Mouse (Mus musculus): ENCODE data around the gene AC124502.3. TPM values are rescaled to one million over a fixed set of nuclear protein-coding genes. Genes with fewer than 3 reads are reported as not detected.
A peak's percentile ranks its signal among the peaks of the same experiment; 100 is the strongest.

The AC124502.3 gene
- polyA plus RNA-seq, 1 experiment from 2014 or later = 1.1 TPM

GRCm38 (mm10) chr19:5068570-5069234 is 30.0 kb downstream of the AC124502.3 start:
- peak overlapping the region; percentile 52 for H3K4me3 ChIP-seq (ENCODE audit: low read depth, low read length)
- WGBS = 30% methylated on average over 21 of the region's 21 CpGs
- peak overlapping the region; percentile 77 for H3K4me2 ChIP-seq (ENCODE audit: low read length)
- H3K27ac ChIP-seq (ENCODE audit: low read depth) = peak overlapping the region; percentile 92; the same call in 1 of the 2 replicates
- peaks cover 44% of the 10 kb centered on the region for H3K4me1 ChIP-seq (replicated peaks; ENCODE audit: control insufficient read depth, insufficient read depth, low read length)
- ATAC-seq (replicated peaks; ENCODE audit: low FRiP score, low TSS enrichment, low read depth) (no peak), DNase-seq (ENCODE audit: low spot score) (no peak)
- H3K9me3 ChIP-seq (ENCODE audit: control insufficient read depth, low read length) = no peaks in the 10 kb centered on the region
- peak overlapping the region; percentile 58 for H3K9ac ChIP-seq (ENCODE audit: low read length)
- H3K27me3 ChIP-seq (replicated peaks; ENCODE audit: control insufficient read depth, insufficient read depth, low read length) = no peaks in the 10 kb centered on the region; the same call in 1 of the 2 replicates
- H3K36me3 ChIP-seq (ENCODE audit: control insufficient read depth, insufficient read depth, low read length) = no peaks in the 10 kb centered on the region

DNA sequence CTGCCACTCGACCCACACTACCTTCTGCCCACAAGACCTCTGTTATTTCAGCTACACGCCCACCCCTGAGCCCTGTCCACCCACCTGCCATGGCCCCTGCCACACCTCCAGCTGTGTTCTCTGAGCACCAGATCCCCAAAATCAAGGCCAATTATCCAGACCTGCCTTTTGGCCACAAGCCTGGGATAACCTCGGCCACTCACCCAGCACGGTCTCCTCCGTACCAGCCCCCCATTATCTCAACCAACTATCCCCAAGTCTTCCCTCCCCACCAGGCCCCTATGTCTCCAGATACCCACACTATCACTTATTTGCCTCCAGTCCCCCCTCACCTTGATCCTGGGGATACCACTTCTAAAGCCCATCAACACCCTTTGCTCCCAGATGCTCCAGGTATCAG is 30.8 kb downstream of the AC124502.3 start:
- WGBS = 79% methylated on average over 5 of the region's 5 CpGs
- H3K27ac ChIP-seq (ENCODE audit: low read depth) = peak overlapping the region; percentile 86; the same call in 1 of the 2 replicates
- peaks cover 44% of the 10 kb centered on the region for H3K4me1 ChIP-seq (replicated peaks; ENCODE audit: control insufficient read depth, insufficient read depth, low read length)
- peak overlapping the region; percentile 77 for H3K4me2 ChIP-seq (ENCODE audit: low read length)
- H3K4me3 ChIP-seq (ENCODE audit: low read depth, low read length) = peak overlapping the region; percentile 52
- H3K9me3 ChIP-seq (ENCODE audit: control insufficient read depth, low read length) = no peaks in the 10 kb centered on the region
- DNase-seq (ENCODE audit: low spot score) (no peak), ATAC-seq (replicated peaks; ENCODE audit: low FRiP score, low TSS enrichment, low read depth) (no peak)
- H3K36me3 ChIP-seq (ENCODE audit: control insufficient read depth, insufficient read depth, low read length) = no peaks in the 10 kb centered on the region
- H3K9ac ChIP-seq (ENCODE audit: low read length) = peak overlapping the region; percentile 58; the same call in 1 of the 2 replicates
- H3K27me3 ChIP-seq (replicated peaks; ENCODE audit: control insufficient read depth, insufficient read depth, low read length) = no peaks in the 10 kb centered on the region; the same call in 1 of the 2 replicates

- H3K4me3 ChIP-seq (ENCODE audit: low read depth, low read length) = peak overlapping the region; percentile 52
- H3K9ac ChIP-seq (ENCODE audit: low read length) = peak overlapping the region; percentile 17; the same call in 1 of the 2 replicates
- 60% methylated on average over 7 of the region's 7 CpGs for WGBS
- ATAC-seq (replicated peaks; ENCODE audit: low FRiP score, low TSS enrichment, low read depth) = no peak
- H3K4me1 ChIP-seq (replicated peaks; ENCODE audit: control insufficient read depth, insufficient read depth, low read length) = peaks cover 40% of the 10 kb centered on the region
- H3K9me3 ChIP-seq (ENCODE audit: control insufficient read depth, low read length) = no peaks in the 10 kb centered on the region
- no peaks in the 10 kb centered on the region; the same call in 1 of the 2 replicates for H3K27me3 ChIP-seq (replicated peaks; ENCODE audit: control insufficient read depth, insufficient read depth, low read length)
- H3K36me3 ChIP-seq (ENCODE audit: control insufficient read depth, insufficient read depth, low read length) = no peaks in the 10 kb centered on the region
- peak overlapping the region; percentile 77 for H3K4me2 ChIP-seq (ENCODE audit: low read length)
- DNase-seq (ENCODE audit: low spot score) = no peak
- H3K27ac ChIP-seq (ENCODE audit: low read depth) = peak overlapping the region; percentile 86; the same call in 1 of the 2 replicates
These were observed 31.3 kb downstream of the AC124502.3 start for GRCm38 (mm10) chr19:5069978-5070377.

DNA sequence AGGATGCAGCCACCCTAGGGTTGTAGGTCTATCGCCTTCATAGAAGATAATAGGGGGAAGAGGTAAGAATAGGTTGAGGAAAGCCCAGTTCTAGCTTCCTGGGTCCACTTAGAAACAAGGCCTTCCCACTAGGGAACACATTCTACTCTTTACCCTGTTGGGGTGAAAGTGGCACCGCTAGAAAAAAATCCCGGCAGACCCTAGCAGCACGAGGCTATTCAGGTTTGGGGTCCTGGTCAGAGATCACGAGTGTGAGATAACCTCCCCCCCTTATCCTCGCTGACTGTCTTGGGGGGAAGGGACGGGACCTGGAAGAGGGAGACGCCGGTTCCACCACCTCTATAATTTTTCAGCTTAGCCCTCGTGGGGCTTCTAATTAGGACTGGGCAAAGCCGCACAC is 32.4 kb downstream of the AC124502.3 start:
- peaks cover 31% of the 10 kb centered on the region for H3K4me1 ChIP-seq (replicated peaks; ENCODE audit: control insufficient read depth, insufficient read depth, low read length)
- 10% methylated on average over 11 of the region's 11 CpGs for WGBS
- DNase-seq (ENCODE audit: low spot score) (no peak), ATAC-seq (replicated peaks; ENCODE audit: low FRiP score, low TSS enrichment, low read depth) (no peak)
- peak overlapping the region; percentile 86 for H3K27ac ChIP-seq (ENCODE audit: low read depth)
- peak overlapping the region; percentile 77 for H3K4me2 ChIP-seq (ENCODE audit: low read length)
- peak overlapping the region; percentile 46 for H3K9ac ChIP-seq (ENCODE audit: low read length)
- no peaks in the 10 kb centered on the region; the same call in 1 of the 2 replicates for H3K27me3 ChIP-seq (replicated peaks; ENCODE audit: control insufficient read depth, insufficient read depth, low read length)
- H3K9me3 ChIP-seq (ENCODE audit: control insufficient read depth, low read length) = no peaks in the 10 kb centered on the region
- no peaks in the 10 kb centered on the region for H3K36me3 ChIP-seq (ENCODE audit: control insufficient read depth, insufficient read depth, low read length)
- peak overlapping the region; percentile 52 for H3K4me3 ChIP-seq (ENCODE audit: low read depth, low read length)

DNA sequence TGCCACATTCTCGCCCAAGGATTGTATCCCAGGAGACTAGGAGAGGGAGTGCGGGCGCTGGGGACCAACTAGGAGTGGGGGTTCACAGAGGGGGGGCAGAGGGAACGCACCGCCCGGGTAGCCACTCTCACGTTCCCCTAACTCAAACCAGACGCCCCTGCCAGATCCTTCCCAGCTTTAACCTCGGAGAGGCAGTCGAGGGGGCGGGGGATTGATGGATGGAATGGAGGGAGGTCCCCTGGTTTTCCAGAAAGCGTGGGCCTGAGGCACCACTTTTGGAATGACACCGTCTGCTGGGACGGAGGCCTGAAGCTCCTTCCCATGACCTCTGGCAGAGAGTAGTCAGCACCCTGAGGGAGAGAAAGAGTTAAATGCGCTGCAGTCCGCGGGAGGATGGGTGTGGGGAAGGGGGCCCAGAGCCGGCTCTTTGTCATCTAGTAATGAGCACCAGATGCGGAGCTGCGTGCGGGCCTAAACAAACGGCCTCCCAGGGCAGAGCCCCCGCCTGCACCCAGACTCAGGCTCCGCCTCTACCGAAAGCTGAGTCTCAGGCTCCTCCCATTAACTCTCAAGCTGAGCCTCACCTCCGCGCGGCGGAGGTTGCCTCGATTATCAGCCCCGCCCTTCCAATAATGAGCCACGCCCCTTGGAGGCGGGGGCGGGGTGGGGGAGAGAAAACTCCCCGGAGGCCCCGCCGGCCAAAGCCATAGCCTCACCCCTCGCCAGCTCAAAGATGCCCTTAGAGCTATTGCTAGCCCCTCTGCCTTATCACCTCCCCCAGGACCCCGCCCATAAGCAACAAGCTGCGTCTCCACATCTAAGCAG is 33.1 kb downstream of the AC124502.3 start:
- Histone ChIP-seq H3K4me2 (ENCODE audit: low read length) (peak overlapping the region; percentile 77), H3K9ac (ENCODE audit: low read length) (peak overlapping the region; percentile 46), H3K27me3 (replicated peaks; ENCODE audit: control insufficient read depth, insufficient read depth, low read length) (no peaks in the 10 kb centered on the region; the same call in 1 of the 2 replicates), H3K27ac (ENCODE audit: low read depth) (peak overlapping the region; percentile 86), H3K9me3 (ENCODE audit: control insufficient read depth, low read length) (no peaks in the 10 kb centered on the region), H3K36me3 (ENCODE audit: control insufficient read depth, insufficient read depth, low read length) (no peaks in the 10 kb centered on the region), H3K4me3 (ENCODE audit: low read depth, low read length) (peak overlapping the region; percentile 52), H3K4me1 (replicated peaks; ENCODE audit: control insufficient read depth, insufficient read depth, low read length) (peaks cover 29% of the 10 kb centered on the region)
- peak; percentile 86 for ATAC-seq (replicated peaks; ENCODE audit: low FRiP score, low TSS enrichment, low read depth)
- 1% methylated on average over 40 of the region's 40 CpGs for WGBS
- DNase-seq (ENCODE audit: low spot score) = peak; percentile 86

DNA sequence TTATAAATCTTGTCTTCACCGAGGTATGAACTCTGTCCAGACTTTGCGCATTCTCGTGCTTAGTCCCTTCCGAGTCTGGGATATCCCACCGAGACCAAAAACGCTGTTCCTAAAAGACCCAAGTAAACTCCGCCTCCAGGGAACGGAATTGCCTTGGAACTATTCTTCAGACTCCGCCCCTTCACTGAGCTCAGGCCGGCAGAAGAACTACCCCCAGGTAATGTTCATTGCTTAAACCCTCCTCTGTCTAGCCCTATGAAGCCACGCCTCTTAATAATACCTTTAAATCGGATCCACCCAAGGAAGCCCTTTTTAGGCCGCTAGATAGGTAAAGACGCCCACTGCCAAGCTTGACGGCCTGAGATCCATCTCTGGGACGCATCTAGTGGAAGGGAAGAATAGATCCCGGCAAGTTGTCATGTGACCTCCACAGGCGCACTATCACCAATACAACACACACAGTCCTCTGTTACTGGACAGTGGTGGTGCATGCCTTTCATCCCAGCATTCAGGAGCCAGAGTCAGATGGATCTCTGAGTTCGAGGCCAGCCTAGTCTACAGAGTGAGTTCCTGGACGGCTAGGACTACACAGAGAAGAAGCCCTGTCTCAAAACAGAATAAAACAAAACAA is 33.8 kb downstream of the AC124502.3 start:
- Histone ChIP-seq H3K27ac (ENCODE audit: low read depth) (peak overlapping the region; percentile 86), H3K9me3 (ENCODE audit: control insufficient read depth, low read length) (no peaks in the 10 kb centered on the region), H3K36me3 (ENCODE audit: control insufficient read depth, insufficient read depth, low read length) (no peaks in the 10 kb centered on the region), H3K4me1 (replicated peaks; ENCODE audit: control insufficient read depth, insufficient read depth, low read length) (peaks cover 21% of the 10 kb centered on the region), H3K27me3 (replicated peaks; ENCODE audit: control insufficient read depth, insufficient read depth, low read length) (no peaks in the 10 kb centered on the region; the same call in 1 of the 2 replicates), H3K4me2 (ENCODE audit: low read length) (peak overlapping the region; percentile 77), H3K4me3 (ENCODE audit: low read depth, low read length) (peak overlapping the region; percentile 52), H3K9ac (ENCODE audit: low read length) (peak overlapping the region; percentile 27; the same call in 1 of the 2 replicates)
- ATAC-seq (replicated peaks; ENCODE audit: low FRiP score, low TSS enrichment, low read depth) = peak; percentile 24; the same call in 1 of the 2 replicates
- 2% methylated on average over 20 of the region's 20 CpGs for WGBS
- no peak for DNase-seq (ENCODE audit: low spot score)

GRCm38 (mm10) chr19:5073028-5073427 is 34.3 kb downstream of the AC124502.3 start:
- ATAC-seq (replicated peaks; ENCODE audit: low FRiP score, low TSS enrichment, low read depth) = no peak
- Histone ChIP-seq H3K9me3 (ENCODE audit: control insufficient read depth, low read length) (no peaks in the 10 kb centered on the region), H3K4me2 (ENCODE audit: low read length) (peak overlapping the region; percentile 77), H3K4me3 (ENCODE audit: low read depth, low read length) (peak overlapping the region; percentile 52), H3K36me3 (ENCODE audit: control insufficient read depth, insufficient read depth, low read length) (no peaks in the 10 kb centered on the region), H3K27ac (ENCODE audit: low read depth) (peak overlapping the region; percentile 86; the same call in 1 of the 2 replicates), H3K27me3 (replicated peaks; ENCODE audit: control insufficient read depth, insufficient read depth, low read length) (no peaks in the 10 kb centered on the region; the same call in 1 of the 2 replicates), H3K4me1 (replicated peaks; ENCODE audit: control insufficient read depth, insufficient read depth, low read length) (peaks cover 19% of the 10 kb centered on the region), H3K9ac (ENCODE audit: low read length) (no peak overlapping the region)
- peak; percentile 83 for DNase-seq (ENCODE audit: low spot score)
- WGBS = 1% methylated on average over 15 of the region's 15 CpGs

- 25% methylated on average over 5 of the region's 5 CpGs for WGBS
- H3K27ac ChIP-seq (ENCODE audit: low read depth) = no peak overlapping the region
- no peaks in the 10 kb centered on the region for H3K36me3 ChIP-seq (ENCODE audit: control insufficient read depth, insufficient read depth, low read length)
- H3K9me3 ChIP-seq (ENCODE audit: control insufficient read depth, low read length) = no peaks in the 10 kb centered on the region
- no peak overlapping the region for H3K9ac ChIP-seq (ENCODE audit: low read length)
- no peaks in the 10 kb centered on the region; the same call in 1 of the 2 replicates for H3K27me3 ChIP-seq (replicated peaks; ENCODE audit: control insufficient read depth, insufficient read depth, low read length)
- ATAC-seq (replicated peaks; ENCODE audit: low FRiP score, low TSS enrichment, low read depth) (no peak), DNase-seq (ENCODE audit: low spot score) (no peak)
- H3K4me2 ChIP-seq (ENCODE audit: low read length) = no peak overlapping the region
- H3K4me3 ChIP-seq (ENCODE audit: low read depth, low read length) = no peak overlapping the region
- H3K4me1 ChIP-seq (replicated peaks; ENCODE audit: control insufficient read depth, insufficient read depth, low read length) = peaks cover 19% of the 10 kb centered on the region
These were observed 34.8 kb downstream of the AC124502.3 start for GRCm38 (mm10) chr19:5073518-5073917.

Measured in intestine, embryonic 14.5 days (tissue).